Mouse (Mus musculus) left cerebral cortex, adult 2 months (tissue): ENCODE results near the gene Olfr307. TPM values are rescaled to one million over a fixed set of nuclear protein-coding genes. Genes with fewer than 3 reads are reported as not detected.
"Not testable (repeated sequence)": the region's sequence is repeated elsewhere in the genome, so short reads cannot be mapped to it uniquely, and the experiment has no call there.

Source experiments
- DNase-seq, 2 experiments: peaks; one replicate each; pipeline ENCODE4 v3.0.0; 2021 to 2022; ENCODE audit warnings: low spot score in 2 of 2, mixed read lengths in 1 of 2; ENCODE audit errors: extremely low spot score in 1 of 2
- H3K27ac ChIP-seq: fragments of 200-600 bp; 2 replicates; pipeline ENCODE4 v1.8.1; 2022
- H3K4me3 ChIP-seq: fragments of 200-600 bp; 2 replicates; pipeline ENCODE4 v1.8.1; 2022
- CTCF ChIP-seq: fragments of 200-600 bp; IDR thresholded peaks from 2 replicates; pipeline ENCODE4 v1.8.1; 2022; ENCODE audit warnings: antibody characterized with exemption, mild to moderate bottlenecking, moderate library complexity
- intact Hi-C: fragments of 180-260 bp; cut with DNase I; formaldehyde crosslinking; loops from one replicate; pipeline ENCODE4 v1.15.1; 2025
- long read RNA-seq, 2 experiments: library from polyadenylated mRNA; stranded (forward); transcript quantifications; one replicate each; pipeline ENCODE4 v2.0.0; 2021; ENCODE audit warnings: borderline mapping rate in 2 of 2
- microRNA-seq, 2 experiments: library from miRNA; unstranded; fragments of <30 nt; microRNA quantifications; one replicate each; pipeline ENCODE4 v1.2.0; 2021
- total RNA-seq, 2 experiments: library from RNA; stranded (reverse); gene quantifications; 2 replicates each; pipeline ENCODE4 v1.2.3; 2021

The Olfr307 gene
- total RNA-seq = not detected
- long read RNA-seq, experiment 1 = 0 reads
- long read RNA-seq, experiment 2 = 0 reads

DNA sequence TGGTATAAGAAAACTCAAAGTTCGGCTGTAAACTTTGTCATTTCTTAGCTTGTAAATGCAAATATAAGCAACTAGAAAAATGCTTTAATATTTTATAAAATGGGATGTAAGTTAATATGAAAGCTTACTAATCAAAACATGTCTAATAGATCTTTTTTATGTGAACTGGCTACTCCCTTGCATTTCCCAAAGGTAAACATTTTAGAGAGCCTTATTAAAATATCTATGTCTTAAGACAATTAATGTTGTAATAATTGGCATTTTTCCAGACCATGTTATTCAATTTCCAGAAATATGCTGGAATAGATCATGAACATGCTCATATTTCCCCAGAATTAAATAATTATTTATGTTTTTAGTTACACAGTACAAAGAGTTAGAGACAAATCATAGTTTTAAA, at the start of gene Olfr307:
Olfr307 (minus strand) TSS at position 101 of the 400 bp plus-strand sequence.
- intact Hi-C loops = no loop called here
- TF ChIP-seq CTCF = no peak
- Histone ChIP-seq H3K27ac (no peak within 1 kb of the TSS), H3K4me3 (no peak within 1 kb of the TSS)
- DNase-seq = no peak

DNA sequence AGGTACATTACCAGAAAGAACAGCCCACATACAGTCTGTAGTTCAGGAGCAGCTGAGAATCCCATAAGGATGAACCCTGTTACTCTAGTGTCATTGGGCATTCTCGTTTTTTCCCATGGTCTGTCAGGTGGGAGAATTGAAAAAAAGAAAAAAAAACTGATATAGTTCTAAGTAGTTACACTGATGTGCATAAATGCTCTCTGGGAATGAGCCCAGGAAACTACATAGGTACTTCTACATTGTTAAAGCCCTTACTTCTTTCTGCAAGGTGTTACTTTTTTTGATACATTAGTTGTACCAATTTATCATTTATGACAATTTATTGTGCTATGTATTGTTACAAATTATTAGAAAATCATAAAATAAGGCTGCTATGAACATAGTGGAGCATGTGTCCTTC, 49.2 kb upstream of the Olfr307 start, which contains the start of gene Olfr304:
Olfr304 (minus strand) TSS at position 101 of the 400 bp plus-strand sequence.
- DNase-seq = no peak
- no peak for TF ChIP-seq CTCF
- intact Hi-C loops = no loop called here
- no peak within 1 kb of the TSS for H3K4me3 ChIP-seq
- no peak within 1 kb of the TSS for H3K27ac ChIP-seq

DNA sequence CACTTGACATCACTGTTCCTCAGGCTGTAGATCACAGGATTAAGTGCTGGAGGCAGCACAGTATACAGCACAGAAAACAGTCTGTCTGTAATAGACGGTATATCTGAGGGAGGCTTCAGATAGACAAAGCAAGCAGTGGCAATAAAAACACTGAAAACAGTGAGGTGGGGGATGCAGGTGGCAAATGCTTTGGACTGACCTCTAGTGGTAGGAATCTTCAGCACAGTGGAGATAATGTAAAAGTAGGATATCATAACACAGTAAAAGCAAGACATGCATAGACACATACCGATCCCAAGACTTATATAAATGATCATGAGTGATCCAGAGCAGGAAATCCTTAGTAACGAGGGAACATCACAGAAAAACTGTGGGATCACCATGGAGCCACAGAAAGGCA, 48.4 kb upstream of the Olfr307 start:
- no peak for DNase-seq
- no peak; the same call in 1 of the 2 replicates for TF ChIP-seq CTCF
- no peak overlapping the region for H3K27ac ChIP-seq
- H3K4me3 ChIP-seq = no peak overlapping the region
- intact Hi-C loops = no loop called here

DNA sequence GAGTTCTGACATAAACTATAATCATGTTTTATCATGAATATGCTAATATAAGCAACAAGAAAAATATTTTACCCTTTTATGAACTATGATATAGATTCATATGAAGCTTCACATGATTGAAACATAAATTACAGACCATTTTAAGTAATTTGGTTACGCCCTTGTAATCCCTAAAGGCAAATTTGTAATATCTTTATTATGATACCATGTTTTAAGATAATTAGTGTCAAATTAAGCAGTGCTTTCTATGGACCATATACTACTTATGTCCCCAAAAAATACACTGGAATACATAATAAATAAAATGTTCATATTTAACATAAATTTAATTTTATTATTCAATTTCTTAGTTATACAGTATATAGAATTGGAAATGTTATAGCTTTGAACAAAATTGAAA, 29.4 kb upstream of the Olfr307 start, which contains the start of gene Olfr305:
Olfr305 (minus strand) TSS at position 101 of the 400 bp plus-strand sequence.
- no peak within 1 kb of the TSS for H3K4me3 ChIP-seq
- no peak for DNase-seq
- intact Hi-C loops = no loop called here
- no peak within 1 kb of the TSS for H3K27ac ChIP-seq
- TF ChIP-seq CTCF = no peak

DNA sequence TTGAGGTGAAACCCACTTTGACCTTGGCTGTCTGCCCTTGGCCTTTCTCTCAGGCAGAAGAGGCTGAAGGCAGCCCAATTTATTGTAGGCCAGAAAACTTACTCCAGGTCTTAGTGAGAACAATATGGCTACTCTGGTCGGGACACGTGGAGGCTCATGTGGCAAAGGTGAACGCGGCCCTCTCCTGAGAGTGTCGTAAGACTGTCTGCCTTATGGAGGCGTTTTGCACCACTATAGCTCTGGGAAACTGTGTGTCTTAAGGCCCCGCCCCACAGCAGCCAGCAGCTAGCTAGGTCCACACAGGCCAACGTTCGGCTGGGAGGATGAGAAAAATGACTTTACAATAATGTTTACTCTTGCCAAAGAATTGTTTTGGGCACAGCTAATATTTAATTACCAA, 8.9 kb upstream of the Olfr307 start:
- H3K27ac ChIP-seq, H3K4me3 ChIP-seq, DNase-seq, intact Hi-C loops: not testable (repeated sequence)

DNA sequence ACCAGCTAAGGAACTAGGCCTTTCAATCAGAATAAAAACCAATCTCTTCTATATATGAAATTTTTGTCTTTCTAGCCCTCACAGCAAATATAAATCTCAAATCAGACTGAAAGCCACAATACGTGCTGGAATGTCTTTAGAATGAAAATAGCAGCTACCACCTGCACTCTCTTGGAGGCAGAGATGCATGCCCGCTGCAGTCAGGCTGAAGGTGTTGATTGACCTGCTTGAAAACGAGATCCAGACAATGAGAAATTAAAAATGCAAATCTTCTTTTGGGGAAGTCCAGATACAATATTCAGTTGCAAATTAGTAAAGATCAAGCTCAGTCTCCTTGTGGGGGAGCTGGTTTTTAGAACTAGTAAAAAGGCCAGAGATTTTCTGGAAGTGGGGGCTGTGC, 6.9 kb upstream of the Olfr307 start:
- Histone ChIP-seq H3K27ac (no peak overlapping the region), H3K4me3 (no peak overlapping the region)
- intact Hi-C loops = no loop called here
- TF ChIP-seq CTCF = no peak
- DNase-seq = no peak

DNA sequence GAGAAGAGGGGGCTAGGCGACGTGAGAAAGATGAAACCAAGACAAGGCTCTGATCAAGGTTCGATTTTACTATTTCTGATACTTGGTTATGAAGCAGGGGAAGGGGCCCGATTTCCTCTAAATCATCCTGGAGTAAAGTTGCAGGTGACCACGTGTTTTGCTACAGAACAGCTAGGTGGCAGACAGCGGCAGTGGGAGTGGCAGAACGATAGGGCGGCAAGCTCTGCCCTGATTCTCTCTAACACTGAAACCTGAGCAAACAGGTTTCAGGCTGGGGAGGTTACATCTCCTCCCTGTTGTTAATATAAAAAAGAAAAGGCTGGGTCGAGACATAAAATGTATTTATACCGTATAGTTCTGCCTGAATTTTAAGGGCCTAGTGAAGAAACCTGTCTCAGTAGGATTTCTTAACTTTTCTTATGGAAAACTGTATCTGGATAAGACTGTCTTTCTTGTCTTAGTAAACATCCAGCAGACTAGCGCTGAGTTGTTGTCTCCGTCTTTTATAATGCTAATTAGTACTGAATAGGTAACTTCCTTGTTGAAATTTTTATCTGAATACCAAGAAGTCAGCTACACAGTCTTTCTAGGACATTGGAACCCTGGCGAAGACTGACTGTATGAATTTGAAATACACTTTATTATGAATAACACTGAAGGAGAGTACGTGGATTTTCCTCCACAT, 5.6 kb upstream of the Olfr307 start:
- Histone ChIP-seq H3K4me3 (no peak overlapping the region), H3K27ac (no peak overlapping the region)
- TF ChIP-seq CTCF = no peak
- DNase-seq = no peak
- intact Hi-C loops = no loop called here

DNA sequence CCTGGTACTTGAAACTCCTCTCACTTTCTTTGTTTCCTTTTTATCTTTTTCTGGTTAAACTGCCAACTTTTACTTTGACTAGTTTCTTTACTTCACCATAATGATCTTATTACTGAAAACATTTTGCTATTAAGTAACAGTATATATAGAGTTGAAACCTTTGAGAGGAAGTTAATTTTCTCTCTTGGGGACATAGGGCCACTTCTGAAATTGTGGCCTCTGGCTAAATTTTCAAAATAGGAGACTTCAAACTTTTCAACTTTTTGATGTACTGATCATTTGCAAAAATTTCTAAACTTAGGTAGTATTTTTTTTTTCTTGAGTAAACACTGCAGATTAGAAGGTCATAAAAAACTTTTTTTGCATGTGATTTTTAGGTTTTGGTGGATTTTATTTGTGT, 11.9 kb downstream of the Olfr307 start, which contains the start of gene Olfr308:
Olfr308 (minus strand) TSS at position 101 of the 400 bp plus-strand sequence.
- Histone ChIP-seq H3K27ac (no peak within 1 kb of the TSS), H3K4me3 (no peak within 1 kb of the TSS)
- intact Hi-C loops = no loop called here
- no peak for DNase-seq
- no peak for TF ChIP-seq CTCF

DNA sequence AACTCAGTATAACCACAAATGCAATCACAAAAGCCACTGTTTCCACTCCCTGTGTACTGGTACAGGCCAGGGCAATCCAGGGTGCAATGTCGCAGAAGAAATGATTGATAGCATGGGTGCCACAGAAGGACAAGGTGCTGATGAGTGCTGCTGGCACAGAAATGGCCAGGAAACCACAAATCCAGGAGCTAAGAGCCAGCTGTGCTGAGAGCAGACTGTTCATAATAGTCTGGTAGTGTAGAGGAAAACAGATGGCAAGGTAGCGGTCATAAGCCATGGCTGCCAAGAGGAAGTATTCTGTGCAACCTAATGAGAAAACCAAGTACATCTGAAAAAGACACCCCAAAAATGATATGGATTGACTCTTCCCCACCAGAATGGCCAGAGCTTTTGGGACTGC, 16.1 kb downstream of the Olfr307 start:
- Histone ChIP-seq H3K27ac (no peak overlapping the region), H3K4me3 (no peak overlapping the region)

DNA sequence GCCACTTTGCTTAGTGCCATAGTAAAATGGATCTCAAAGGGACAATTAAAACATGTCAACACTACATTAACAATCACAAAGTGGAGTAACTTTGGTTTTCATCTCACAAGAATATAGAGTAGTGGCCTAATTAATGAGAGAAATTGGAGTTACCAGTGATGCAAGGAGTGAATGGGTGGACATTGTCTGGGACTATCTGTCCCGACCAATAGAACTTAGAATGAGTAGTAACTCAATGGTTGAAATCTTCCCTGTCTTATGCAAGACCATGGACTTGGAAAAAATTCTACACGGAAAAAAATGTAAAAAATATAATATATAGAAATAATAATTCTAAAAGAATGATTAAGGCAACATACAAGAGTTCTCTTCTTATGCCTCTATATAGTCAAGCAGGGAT, 23.8 kb downstream of the Olfr307 start, which contains the start of gene Olfr309:
Olfr309 (minus strand) TSS at position 101 of the 400 bp plus-strand sequence.
- H3K4me3 ChIP-seq = no peak within 1 kb of the TSS
- intact Hi-C loops = no loop called here
- H3K27ac ChIP-seq = no peak within 1 kb of the TSS

More for the DNA sequence above, 16.1 kb downstream of the Olfr307 start:
- no peak for TF ChIP-seq CTCF
- no peak for DNase-seq
- intact Hi-C loops = no loop called here

More for the DNA sequence above, 23.8 kb downstream of the Olfr307 start, which contains the start of gene Olfr309:
- TF ChIP-seq CTCF = no peak
- DNase-seq = no peak

Small RNA genes lying within 50 kb of the gene (microRNA-seq; reads per million reads assigned to microRNA genes)
- 0 reads per million in 2 experiments for gene Gm23192

Other genes starting within 250 kb of the Olfr307 start
- gene Vmn2r75, start 165.8 kb downstream of the Olfr307 start, total RNA-seq = not detected
- gene Vmn2r76, start 91.3 kb downstream of the Olfr307 start, total RNA-seq = not detected
- not detected for gene Olfr310, start 60.4 kb downstream of the Olfr307 start, total RNA-seq
- not detected for gene Olfr309, start 23.9 kb downstream of the Olfr307 start, total RNA-seq
- not detected for gene Olfr308, start 12.0 kb downstream of the Olfr307 start, total RNA-seq
- gene Olfr305, start 29.3 kb upstream of the Olfr307 start, total RNA-seq = not detected
- not detected for gene Olfr304, start 49.1 kb upstream of the Olfr307 start, total RNA-seq
- not detected for gene Olfr303, start 60.2 kb upstream of the Olfr307 start, total RNA-seq
- gene Olfr301, start 66.3 kb upstream of the Olfr307 start, total RNA-seq = not detected
- gene Olfr299, start 122.3 kb upstream of the Olfr307 start, total RNA-seq = not detected
- not detected for gene Olfr298, start 154.9 kb upstream of the Olfr307 start, total RNA-seq
- gene Olfr297, start 182.4 kb upstream of the Olfr307 start, total RNA-seq = not detected
- not detected for gene Olfr295, start 246.3 kb upstream of the Olfr307 start, total RNA-seq